Mouse (Mus musculus) testis, postnatal 14 days (tissue): ENCODE data around the gene Prpf18.
"Not testable (repeated sequence)": the region's sequence is repeated elsewhere in the genome, so short reads cannot be mapped to it uniquely, and the experiment has no call there.

Experiments used
- DNase-seq: peaks from one replicate; pipeline ENCODE4 v3.0.0; 2021; ENCODE audit warnings: low spot score

Gene Prpf18

DNA sequence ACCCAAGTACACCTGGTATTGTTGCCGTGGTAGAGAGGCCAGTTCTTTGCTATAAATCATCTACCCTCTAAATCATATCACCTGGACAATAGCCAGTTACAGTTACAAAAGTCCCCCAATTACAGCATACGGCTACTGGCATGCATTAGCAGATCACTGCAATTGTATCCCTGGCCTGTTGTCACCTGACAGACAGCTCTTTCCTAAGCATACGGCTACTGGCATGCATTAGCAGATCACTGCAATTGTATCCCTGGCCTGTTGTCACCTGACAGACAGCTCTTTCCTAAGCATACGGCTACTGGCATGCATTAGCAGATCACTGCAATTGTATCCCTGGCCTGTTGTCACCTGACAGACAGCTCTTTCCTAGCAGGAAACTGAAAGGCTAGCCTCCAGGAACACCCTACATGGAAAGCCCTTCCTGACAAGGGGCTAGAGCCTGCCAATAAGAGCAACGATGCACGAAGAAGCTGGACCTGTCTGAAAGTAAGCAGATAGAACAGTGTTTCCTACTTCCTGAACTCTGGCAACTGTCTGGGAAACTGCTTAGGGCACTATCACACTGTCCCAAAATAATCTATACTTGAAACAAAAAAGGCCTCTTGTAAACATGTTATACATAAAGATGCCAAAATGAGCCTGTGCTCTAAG, 37.5 kb downstream of the Prpf18 start:
- DNase-seq = not testable (repeated sequence)

DNA sequence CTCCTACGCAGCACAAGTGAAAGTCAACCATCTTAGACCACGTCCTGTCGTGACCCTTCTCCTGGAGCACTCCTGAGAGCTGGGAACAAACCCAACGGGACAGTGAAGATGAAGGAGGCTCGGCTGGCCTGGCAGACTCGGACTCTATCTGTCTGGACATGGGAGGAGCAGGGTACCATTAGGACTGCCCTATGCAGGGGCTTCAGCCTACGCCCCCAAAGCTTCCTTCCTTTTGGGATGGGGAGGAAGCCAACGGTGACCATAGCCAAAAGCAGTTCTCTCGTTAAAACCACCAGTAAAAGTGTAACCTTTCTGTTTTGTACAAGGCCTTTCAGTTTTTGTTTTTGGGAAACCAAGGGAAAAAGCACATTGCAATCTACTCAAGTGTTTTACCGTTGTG, 40.2 kb downstream of the Prpf18 start:
- DNase-seq = no peak

DNA sequence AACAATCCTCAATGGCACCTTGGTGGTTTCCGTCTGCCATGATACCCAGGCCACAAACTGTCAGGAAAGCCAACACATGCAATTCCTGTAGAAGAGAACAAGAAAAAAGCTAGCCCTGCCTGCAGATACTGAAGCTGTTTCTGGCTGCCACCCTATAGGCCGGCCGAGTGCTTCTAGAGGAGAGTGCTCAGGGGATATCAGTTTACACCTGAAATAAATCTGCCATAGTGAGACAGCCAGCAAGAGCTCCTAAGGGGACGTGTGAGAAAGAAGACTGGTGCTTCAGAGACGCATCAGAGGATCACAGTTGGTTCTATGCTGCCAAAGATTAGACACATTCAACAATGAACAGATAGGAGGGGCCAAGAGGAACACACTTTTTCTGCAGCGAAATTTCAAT, 40.6 kb downstream of the Prpf18 start:
- DNase-seq = no peak

DNA sequence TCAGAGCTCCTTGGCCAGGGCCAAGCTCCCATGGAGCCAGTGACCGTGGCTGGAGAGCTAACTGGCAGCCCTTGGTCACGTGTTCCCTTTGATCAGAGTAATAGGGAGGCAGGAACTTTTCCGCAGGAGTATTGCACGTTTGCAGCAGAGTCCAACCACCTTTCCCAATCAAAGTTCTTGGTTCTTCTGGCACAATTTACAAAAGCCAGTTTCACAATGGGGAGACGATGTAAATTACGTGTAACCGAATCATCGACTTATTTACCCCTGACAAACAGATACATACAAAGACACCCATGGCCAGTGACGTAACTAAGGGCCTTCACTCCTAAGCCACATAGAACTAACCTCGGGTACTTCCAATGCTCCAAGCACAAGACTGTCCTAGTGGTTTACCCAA, 42.5 kb downstream of the Prpf18 start:
- no peak for DNase-seq

DNA sequence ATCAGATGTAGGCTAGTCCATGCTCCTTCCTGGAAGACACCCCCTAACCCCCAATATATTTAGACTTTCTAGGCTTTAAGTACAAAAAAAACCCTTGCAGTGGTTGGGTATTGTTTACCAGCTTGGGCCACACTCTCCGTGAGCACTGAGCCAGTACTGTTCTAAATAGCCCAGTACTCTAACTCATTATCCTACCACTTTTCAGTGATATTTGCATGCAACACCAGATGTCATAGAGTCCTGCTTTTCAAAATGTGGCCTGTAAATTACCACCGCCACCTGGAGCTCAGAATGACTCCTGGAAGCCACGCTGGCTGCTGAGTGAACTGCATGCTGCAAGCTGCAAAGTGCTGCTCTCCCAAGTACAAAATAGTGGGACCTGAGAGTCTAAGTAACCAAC, 43.7 kb downstream of the Prpf18 start:
- no peak for DNase-seq

DNA sequence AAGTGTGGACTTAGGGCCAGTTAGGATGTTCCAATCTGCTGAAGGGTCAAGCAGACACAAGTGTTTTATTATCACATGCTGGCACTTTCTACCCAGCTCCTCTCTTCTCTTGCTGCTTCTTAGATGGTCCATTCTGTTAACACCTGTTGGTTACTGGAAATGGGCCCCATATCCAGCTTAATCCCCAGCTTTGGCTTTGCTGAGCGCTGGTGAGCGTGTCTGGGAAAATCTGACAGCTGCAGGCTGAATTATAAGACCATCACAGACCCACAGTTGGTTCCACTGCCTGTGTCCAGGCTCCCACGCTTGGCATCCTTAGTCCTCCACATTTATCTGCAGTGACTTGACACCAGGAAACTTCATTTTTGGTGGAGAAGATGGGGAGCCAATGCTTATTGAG, 45.4 kb downstream of the Prpf18 start:
- no peak for DNase-seq

DNA sequence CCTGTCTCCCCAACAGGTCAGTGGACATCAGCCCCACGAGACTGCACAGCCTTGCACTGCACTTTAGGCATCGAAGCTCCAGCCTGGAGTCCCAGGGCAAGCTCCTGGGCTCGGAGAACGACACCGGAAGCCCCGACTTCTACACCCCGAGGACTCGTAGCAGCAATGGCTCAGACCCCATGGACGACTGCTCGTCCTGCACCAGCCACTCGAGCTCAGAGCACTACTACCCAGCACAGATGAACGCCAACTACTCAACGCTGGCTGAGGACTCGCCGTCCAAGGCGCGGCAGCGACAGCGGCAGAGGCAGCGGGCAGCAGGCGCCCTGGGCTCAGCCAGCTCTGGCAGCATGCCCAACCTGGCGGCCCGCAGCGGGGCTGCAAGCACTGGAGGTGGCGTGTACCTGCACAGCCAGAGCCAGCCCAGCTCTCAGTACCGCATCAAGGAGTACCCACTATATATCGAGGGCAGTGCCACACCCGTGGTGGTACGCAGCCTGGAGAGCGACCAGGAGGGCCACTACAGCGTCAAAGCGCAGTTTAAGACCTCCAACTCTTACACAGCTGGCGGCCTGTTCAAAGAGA, 48.5 kb downstream of the Prpf18 start:
- DNase-seq = peak; percentile 25

DNA sequence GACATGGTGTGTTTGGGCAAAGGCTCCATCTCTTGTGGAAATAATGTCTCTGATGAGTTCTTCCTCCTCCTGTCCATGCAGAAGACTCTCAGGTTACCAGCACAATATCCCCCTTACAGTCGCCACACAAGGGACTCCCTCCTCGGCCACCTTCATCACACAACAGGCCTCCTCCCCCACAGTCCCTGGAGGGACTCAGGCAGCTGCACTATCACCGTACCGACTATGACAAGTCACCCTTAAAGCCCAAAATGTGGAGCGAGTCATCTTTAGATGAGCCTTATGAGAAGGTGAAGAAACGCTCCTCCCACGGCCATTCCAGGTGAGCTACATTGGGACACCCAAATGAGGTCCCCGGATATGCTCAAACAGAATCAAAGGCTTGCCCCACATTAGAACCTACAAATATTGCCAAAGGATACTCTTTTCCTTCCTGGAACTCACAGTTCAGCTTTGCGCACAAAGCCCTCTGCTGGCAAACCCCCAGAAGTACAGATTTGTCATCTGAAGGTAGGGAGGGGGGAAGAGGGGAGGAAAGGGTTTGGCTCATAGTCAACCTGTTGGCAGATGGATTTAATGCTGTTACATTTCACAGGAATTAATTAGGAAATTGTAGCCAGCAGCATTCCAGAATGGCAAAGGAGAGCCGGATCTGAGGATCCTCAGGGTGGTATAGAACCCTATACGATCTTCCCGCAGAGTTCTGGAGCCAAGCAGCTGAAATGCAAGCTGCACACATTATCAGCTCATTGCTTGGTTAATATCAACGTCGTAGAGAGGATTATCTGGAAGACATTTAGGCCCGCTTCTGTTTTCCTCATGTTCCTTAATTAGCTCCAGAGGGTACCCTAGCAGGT, 50.7 kb downstream of the Prpf18 start:
- DNase-seq = no peak

DNA sequence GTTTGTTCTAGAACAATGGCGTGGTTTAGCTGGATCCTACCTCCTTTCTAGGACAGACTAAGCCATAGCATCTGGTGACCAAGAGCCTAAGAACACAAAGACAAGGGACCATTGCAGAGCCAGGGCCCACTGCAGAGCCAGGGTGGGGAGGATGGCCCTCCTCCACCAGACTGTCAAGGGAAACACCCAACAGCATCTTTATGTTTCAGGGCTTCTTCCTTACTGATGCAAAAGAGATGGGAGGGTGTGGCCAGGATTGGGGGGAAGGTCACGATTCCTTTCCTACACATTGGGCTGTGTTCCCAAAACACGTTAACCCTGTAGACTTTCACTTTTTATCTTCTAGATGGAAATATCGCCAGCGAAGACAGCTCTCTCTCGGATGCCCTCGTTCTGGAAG, 54.9 kb downstream of the Prpf18 start:
- no peak for DNase-seq

DNA sequence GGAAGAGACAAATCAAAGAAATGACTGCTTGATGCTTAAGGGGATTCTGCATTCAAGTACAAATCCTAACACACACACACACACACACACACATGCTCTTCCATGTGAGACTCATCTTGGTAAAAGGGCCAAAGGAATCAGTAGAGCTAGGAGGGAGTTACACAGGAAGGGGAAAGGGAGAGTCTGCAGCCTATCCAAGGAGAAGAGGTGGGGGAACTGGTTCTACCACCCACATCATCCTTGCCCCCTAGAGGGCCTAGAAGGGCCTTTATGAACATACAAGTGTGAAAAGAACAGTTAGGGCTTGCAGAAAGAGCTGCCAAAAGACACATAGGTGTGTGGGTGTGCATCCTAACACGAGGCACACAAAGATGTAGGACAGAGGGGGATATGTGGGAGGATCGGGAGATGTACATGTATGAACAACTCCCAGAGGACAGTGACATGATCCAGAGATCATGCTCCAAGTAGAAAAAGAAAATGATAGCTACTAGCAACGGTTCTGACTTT, 58.0 kb downstream of the Prpf18 start:
- DNase-seq = no peak

DNA sequence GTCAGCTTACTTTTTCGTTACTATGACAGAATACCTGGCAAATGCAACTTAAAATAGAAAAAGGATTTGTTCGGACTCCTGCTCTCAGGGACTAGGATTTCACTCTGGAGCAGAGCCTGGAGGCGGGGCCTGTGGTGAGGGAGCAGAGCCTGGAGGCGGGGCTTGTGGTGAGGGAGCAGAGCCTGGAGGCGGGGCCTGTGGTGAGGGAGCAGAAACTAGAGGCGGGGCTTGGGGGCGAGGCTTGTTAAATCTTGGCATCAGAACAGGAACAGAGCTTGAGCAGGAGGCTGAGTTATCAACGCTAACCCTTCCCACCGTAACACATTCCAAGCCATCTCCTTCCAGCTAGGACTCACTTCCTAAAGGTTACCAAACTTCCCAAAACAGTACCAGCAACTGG, 58.5 kb downstream of the Prpf18 start:
- DNase-seq = peak; percentile 63

DNA sequence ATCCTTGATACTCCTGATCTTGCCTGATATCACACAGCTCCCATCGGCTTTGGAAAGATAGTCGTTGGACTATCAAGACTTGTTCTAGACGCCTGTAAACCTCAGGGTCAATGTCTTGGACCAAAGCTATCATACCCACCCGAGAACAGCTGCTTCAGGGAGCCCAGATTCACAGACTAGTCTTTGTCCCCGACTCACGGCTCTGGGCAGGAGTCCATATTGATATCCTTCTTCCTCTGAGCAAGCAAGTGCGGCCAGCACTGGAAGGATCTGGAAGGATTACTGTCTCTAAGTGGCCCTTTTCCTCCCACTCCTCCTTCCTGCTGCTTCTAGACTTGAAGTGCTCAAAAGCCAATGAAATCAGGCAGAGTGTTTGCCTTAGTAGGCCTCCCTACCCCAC, 59.2 kb downstream of the Prpf18 start:
- DNase-seq = peak; percentile 76

DNA sequence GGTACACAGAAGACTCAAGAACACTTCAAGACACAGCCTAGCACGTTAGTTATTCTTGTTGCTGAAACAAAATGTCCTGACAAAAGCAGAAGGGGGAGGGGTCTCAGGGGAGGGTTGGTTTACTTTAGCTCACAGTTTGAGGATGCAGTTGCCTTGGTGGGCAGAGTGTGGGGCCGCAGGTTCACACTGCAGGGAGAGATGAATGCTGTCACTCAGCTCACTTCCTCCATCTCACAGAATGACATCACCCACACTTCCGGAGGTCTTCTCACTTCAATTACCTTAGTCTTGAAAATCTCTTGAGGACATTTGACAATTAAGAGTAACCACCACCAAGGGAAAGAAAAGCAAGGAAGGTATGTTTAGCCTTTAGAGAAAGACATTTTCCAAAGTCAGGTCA, 60.3 kb downstream of the Prpf18 start:
- no peak for DNase-seq

DNA sequence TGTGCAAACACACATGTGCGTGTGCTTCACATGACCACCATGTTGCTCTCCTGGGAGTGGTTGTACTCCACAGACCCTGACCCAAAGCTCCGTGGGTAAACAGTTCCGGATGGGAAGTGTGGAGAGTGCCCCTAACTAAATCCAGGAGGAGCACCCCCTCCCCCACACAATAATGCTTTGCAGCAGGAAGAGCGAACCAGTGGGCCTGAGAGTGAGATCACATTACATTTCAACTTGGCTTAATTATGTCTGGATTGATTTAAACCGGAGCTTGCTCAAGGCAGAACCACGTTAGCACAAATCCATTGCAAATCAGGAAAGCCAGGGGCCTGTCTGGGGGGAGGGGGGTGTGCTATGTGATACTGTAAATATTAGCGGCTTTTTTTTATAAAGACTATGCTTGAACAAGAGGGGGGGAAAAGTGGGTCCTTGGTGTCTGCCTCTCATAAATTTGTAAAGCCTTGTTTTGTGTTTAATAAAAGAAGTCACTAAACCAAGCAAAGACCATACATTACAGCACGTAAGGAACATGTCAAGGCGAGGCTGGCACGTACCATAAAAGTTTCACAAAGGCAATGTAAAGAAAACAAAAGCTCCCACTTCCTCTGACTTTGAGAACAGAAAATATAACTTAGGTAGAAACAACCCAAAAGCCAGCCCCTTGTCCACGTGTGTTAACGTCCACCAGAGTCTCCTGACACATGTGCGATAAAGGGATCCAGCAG, 64.1 kb downstream of the Prpf18 start:
- DNase-seq = no peak

DNA sequence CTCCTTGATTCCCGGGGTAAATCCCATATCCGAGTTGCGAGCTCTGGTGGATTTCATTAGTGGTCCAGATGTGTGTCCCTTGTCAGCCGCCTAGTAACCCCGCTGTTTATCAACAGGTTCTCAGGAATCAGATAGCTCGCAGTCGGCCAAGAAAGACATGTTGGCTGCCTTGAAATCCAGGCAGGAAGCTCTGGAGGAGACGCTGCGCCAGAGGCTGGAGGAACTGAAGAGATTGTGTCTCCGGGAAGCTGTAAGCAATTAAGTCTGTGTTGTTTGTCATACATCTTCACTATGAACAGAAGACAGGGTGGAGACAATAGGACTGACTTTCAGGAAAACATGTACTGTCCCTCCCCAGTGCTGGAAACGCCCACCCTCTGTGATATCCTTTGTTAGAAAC, 65.7 kb downstream of the Prpf18 start:
- DNase-seq = no peak

DNA sequence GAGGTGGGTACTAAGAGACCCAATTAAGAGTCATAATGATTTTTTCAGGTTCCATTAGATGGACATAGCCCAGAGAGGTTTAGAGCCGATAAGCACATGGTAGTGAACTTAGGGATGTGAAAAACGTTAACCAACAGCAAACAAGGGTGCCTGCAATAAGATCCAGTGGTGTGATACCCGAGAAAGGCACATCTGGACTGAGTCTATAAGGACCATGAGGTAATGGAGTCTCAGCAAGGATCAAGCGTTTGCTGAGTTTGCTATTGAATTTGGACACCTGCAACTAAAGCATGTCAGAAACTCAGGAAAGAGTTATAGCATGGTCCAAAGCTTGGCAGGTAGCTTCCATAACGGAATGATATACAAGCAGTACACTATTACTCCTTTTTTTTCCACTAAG, 67.7 kb downstream of the Prpf18 start:
- no peak for DNase-seq

DNA sequence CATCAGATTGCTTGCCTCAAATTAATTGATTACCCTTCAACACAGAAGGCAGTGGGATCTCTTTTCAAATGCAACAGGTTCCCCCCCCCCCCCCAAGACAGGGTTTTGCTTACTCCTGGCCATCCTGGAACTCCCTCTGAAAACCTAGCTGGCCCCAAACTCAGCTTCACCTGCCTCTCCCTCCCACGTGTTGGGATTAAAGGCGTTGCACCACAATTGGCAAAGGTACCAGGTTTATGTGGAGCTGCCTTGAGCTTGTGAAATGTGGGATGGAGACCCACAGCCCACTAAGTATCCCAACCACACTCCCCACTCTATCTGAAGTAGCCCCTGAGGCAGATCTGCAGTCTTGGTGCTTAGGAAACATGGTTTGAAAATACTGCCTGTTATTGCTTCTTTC, 69.0 kb downstream of the Prpf18 start:
- no peak for DNase-seq

DNA sequence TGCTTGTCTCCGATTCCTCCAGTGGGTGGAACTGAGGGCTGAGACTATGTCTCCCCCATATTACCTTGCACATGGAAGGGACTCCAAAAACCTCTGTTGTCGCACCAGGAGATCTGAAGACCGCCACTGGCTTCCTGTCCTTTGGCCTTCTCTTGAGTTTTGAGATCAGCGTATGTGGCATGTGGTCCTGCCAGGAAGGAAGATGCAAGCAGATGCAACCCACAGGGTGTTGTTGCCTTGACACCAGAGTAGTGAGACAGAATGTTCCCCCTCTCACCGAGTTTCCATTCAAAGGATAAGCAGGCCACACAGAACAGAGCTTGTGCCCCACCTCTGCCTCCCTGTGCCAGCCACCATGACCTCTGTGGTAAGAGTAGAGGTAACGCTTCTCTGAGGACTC, 71.2 kb downstream of the Prpf18 start:
- DNase-seq = no peak

DNA sequence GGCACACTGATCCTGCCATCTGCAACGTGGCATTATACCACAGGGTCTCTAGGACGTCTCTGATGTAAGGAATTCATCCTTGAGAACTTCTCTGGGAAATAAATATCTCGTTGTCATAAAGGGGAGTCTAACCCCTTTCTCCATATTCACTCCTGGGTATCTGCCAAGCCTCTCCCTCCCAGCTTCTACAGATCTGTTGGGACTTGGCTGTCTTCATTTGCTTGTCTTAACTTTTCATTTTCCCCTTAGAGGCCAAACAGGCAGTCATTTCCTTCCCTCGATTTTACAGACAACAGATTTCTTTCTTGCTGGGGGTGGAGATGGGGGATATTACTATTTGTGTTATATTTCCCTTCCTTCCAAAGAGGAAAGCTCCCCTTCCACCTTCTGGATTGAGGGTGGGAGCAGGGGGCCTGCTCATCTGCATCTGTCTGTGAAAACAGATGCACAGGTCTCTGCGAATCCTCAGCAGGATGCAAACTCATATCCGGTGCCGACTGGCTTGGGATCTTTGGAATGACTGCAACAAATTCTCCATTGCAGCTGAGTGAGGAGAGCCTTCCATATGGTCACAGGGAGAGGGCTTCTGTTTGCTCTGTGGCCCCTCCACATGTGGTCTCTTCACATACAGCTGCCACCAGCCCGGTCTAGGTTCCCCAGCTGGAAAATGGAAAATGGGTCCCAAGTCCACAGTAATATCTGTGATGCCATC, 72.4 kb downstream of the Prpf18 start:
- DNase-seq = no peak

DNA sequence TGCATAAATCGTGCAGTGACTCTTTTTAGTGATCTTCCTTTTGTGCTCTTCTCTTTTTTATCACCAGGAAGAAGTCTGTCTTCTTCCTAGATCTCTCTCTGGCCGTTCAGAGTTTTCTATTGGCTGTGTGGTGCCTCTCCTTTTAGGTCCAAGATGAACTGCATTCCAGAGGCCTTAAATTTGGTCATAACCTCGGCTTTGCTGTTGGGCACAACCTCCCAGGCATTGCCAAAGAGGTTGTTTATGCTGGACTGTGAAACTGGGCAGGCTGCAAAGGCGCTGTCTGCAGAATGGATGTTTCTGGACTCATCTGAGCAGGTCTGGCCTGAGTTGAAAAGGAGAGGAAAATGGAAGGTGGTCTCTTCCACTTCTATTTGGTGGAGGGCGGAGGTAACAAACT, 73.6 kb downstream of the Prpf18 start:
- DNase-seq = no peak

DNA sequence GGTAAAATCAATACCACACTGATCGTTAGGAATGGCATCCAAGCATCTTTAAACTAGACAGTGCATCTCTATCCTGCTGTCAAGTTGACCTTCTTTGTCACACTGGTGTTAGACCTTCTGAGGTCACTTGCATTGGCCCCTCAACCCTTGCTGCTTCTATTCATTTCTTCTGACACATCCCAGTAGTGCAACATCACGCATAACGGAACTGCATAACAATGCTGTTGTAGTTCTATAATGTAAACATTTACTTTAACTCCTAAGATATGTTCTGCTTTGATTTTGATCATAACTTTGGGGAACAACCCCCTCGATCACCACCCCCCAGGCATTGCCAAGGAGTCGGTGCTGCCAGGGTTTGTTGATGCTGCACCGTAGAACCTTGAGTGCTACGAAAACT, 75.9 kb downstream of the Prpf18 start:
- DNase-seq = no peak

DNA sequence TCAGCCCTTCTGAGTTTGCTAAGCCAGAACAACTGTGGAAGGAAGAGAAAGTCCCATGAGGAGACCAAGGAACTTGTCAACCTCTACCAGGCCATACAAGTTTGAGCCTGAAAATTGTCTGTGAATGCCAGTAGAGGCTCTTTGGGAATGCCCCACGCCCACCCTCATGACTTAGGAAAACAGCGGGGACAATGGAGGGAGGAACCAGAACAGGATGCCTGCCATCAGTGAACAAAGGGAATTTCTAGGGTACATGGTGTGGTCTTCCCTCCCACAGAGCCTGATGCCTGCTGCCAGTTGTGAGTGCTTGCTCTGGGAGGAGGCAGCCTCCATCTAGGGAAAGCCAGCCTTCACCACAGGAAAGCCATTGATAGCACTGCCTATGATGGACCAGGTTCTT, 76.8 kb downstream of the Prpf18 start:
- DNase-seq = no peak
